Comparison of ENCODE assay signal across 25 mouse cellular contexts in genomic region chr2:13432002-13432401, GRCm38 (mm10). TPM values are rescaled to one million over a fixed set of nuclear protein-coding genes. Genes with fewer than 3 reads are reported as not detected.
DNase-seq lines count a peak whose midpoint lies in the region; ATAC-seq and TF ChIP-seq lines count a peak whose summit lies in the region.
"Had no signal": no experiment of that assay in that cellular context is flagged by ENCODE, and none has a peak within 500 bp of the region (broad histone marks: within the 10 kb centered on the region; RNA-seq: fewer than 3 reads in every experiment).

No protein-coding gene starts in this region.

- H3K27me3 ChIP-seq in CH12.LX (replicated peaks), result no peaks in the 10 kb centered on the region
- H3K27me3 ChIP-seq: embryonic facial prominence, embryonic 13.5 days; embryonic facial prominence, embryonic 15.5 days; forebrain, embryonic 12.5 days had no signal

- H3K9ac ChIP-seq in CH12.LX (ENCODE audit: insufficient read depth, low read depth), result no peak overlapping the region
- H3K9ac ChIP-seq: embryonic facial prominence, embryonic 13.5 days; embryonic facial prominence, embryonic 15.5 days; forebrain, embryonic 12.5 days had no signal

- no peaks in the 10 kb centered on the region for H3K36me3 ChIP-seq in CH12.LX (replicated peaks in 1 of 2; ENCODE audit: control insufficient read depth in 1 of 2, insufficient read depth in 1 of 2, low read length in 1 of 2)
- H3K36me3 ChIP-seq: embryonic facial prominence, embryonic 13.5 days; embryonic facial prominence, embryonic 15.5 days; forebrain, embryonic 10.5 days; forebrain, embryonic 12.5 days had no signal

- H3K4me2 ChIP-seq in CH12.LX (ENCODE audit: insufficient read depth, low read depth, poor library complexity, severe bottlenecking), result no peak overlapping the region
- H3K4me2 ChIP-seq: embryonic facial prominence, embryonic 13.5 days; embryonic facial prominence, embryonic 15.5 days; forebrain, embryonic 12.5 days had no signal

- no peak for TF ChIP-seq POLR2A in CH12.LX (IDR thresholded peaks at IDR 0.05; ENCODE audit: low read depth, low read length)

- no peak overlapping the region for H3K27ac ChIP-seq in CH12.LX (ENCODE audit: insufficient read depth, low read depth)
- H3K27ac ChIP-seq: embryonic facial prominence, embryonic 13.5 days; embryonic facial prominence, embryonic 15.5 days; forebrain, embryonic 10.5 days; forebrain, embryonic 12.5 days had no signal

- no peak overlapping the region for H3K4me3 ChIP-seq in CH12.LX (replicated peaks in 1 of 3; ENCODE audit: low read depth in 2 of 3, low read length in 2 of 3, poor library complexity in 1 of 3)
- H3K4me3 ChIP-seq: embryonic facial prominence, embryonic 13.5 days; embryonic facial prominence, embryonic 15.5 days; erythroblast, embryonic 14.5 days; forebrain, embryonic 10.5 days; forebrain, embryonic 12.5 days had no signal

- no peaks in the 10 kb centered on the region for H3K79me2 ChIP-seq in CH12.LX (replicated peaks; ENCODE audit: control insufficient read depth, extremely low read depth, insufficient read depth, poor library complexity, severe bottlenecking)

- dilution Hi-C loops in CH12.LX (cut with MboI; ENCODE audit: extremely low pct_ligation_motif_present, extremely low pct_unique_long_range_greater_than_20kb, low sequenced_read_pairs), result no loop called here

- H3K9me3 ChIP-seq in CH12.LX (replicated peaks; ENCODE audit: low read length), result no peaks in the 10 kb centered on the region
- H3K9me3 ChIP-seq: embryonic facial prominence, embryonic 13.5 days; embryonic facial prominence, embryonic 15.5 days; forebrain, embryonic 10.5 days; forebrain, embryonic 12.5 days had no signal

- peak; percentile 95 for ATAC-seq in megakaryocyte, adult 5-6 weeks (ENCODE audit: poor library complexity, severe bottlenecking)
- 0 out of 2 replicates have a peak, but pooled peaks have one; percentile 39 for ATAC-seq in neutrophil, adult 5-6 weeks (ENCODE audit: extremely low read depth, insufficient number of reproducible peaks, low FRiP score, poor library complexity, severe bottlenecking)
- ATAC-seq: CD4-positive, CD25-positive, alpha-beta regulatory T cell, adult 4 months; forebrain, embryonic 14.5 days; forebrain, embryonic 16.5 days had no signal

- no peak for DNase-seq in CH12.LX (ENCODE audit: extremely low read depth)
- DNase-seq in thymus, postnatal 36 days, result no peak
- DNase-seq in heart, postnatal 14 days, result no peak
- DNase-seq: adrenal gland, adult 2 months; adrenal gland, postnatal 10 days; adrenal gland, postnatal 25 days; B cell, adult 2 months; cerebellum, adult 11 months; cerebellum, adult 18-20 months; cerebellum, adult 8-10 months; cerebellum, adult 9-11 months; cerebellum, postnatal 14 days; cerebellum, postnatal 36 days; embryo, embryonic 11 days had no signal

- TF ChIP-seq CTCF in CH12.LX (conservative IDR thresholded peaks at IDR 0.05 in 1 of 2, IDR thresholded peaks at IDR 0.05 in 1 of 2; ENCODE audit: low read depth in 2 of 2, low read length in 2 of 2), result no peak

- peaks cover 0 to 16% of the 10 kb centered on the region in 2 experiments; a peak in 2 of 4 replicates for H3K4me1 ChIP-seq in CH12.LX (ENCODE audit: control insufficient read depth in 1 of 2, insufficient read depth in 2 of 2)
- H3K4me1 ChIP-seq: embryonic facial prominence, embryonic 13.5 days; embryonic facial prominence, embryonic 15.5 days; forebrain, embryonic 10.5 days; forebrain, embryonic 12.5 days had no signal

- intact Hi-C loops in heart, postnatal 14 days (cut with DNase I), result no loop called here

- in situ Hi-C loops in CH12.LX (cut with MboI; ENCODE audit: low pct_ligation_motif_present, low pct_unique_long_range_greater_than_20kb, low sequenced_read_pairs), result no loop called here

- TF ChIP-seq EP300 in CH12.LX (IDR thresholded peaks at IDR 0.05; ENCODE audit: low read length), result no peak

- no peak for TF ChIP-seq RAD21 in CH12.LX (IDR thresholded peaks at IDR 0.05; ENCODE audit: low read depth, low read length)

TF ChIP-seq in CH12.LX, 34 proteins besides CTCF, POLR2A, EP300 and RAD21:
- 0 out of 2 replicates have a peak, but pooled peaks have one; percentile 17 for TF ChIP-seq ELF1 (IDR thresholded peaks at IDR 0.05; ENCODE audit: low read depth, low read length)
- no peak for TF ChIP-seq SMC3 (IDR thresholded peaks at IDR 0.05; ENCODE audit: low read depth, low read length)
TF ChIP-seq in CH12.LX: peak in this region for 1.

RNA-seq across cellular contexts. Expression of gene Cubn, which starts 59.6 kb away (rescaled TPM):
- total RNA-seq in CH12.LX (2012; rRNA removed), result under 0.01 and 0.04 TPM in 2 replicates
- total RNA-seq in CH12.LX (2014; rRNA removed), result 0.03 and 0.04 TPM in 2 replicates
- 0.05 and 0.09 TPM in 2 replicates for polyA plus RNA-seq in CH12.LX (2012; ENCODE audit: insufficient read length, low read depth)
- 0.02 TPM in 1 of 2 replicates, not detected in the other for total RNA-seq in megakaryocyte, adult 5-6 weeks (2015)
- total RNA-seq in megakaryocyte, adult 5-6 weeks (2017), result not detected in 2 replicates
- under 0.01 TPM in 1 of 2 replicates, not detected in the other for total RNA-seq in neutrophil, adult 5-6 weeks (2017)
- 1 to 10 TPM; 1.2 TPM for total RNA-seq in heart, postnatal 14 days (2021)
- total RNA-seq: MEL had no signal
- polyA plus RNA-seq: erythroblast, embryonic 14.5 days had no signal
